Mouse (Mus musculus) neural tube, embryonic 14.5 days (tissue): Measurements from ENCODE around the gene Ubb. TPM values are rescaled to one million over a fixed set of nuclear protein-coding genes. Genes with fewer than 3 reads are reported as not detected.

Source experiments
- ATAC-seq: fragments of 200-750 bp; cut with Nextera tagmentation; 2 replicates; pipeline ENCODE4 v1.8.0; 2017; ENCODE audit warnings: low read depth, mild to moderate bottlenecking, moderate TSS enrichment, moderate library complexity
- H3K27ac ChIP-seq: fragments of 300-500 bp; sonication (generic); 2 replicates; pipeline ENCODE4 v1.5.1; 2014; ENCODE audit warnings: low read depth, mild to moderate bottlenecking, control low read depth, low read length, moderate library complexity, mixed read lengths
- H3K27me3 ChIP-seq: fragments of 300-500 bp; sonication (generic); 2 replicates; pipeline ENCODE4 v1.6.1; 2014; ENCODE audit warnings: low read length; ENCODE audit not compliant: control insufficient read depth, insufficient read depth
- H3K36me3 ChIP-seq: fragments of 300-500 bp; sonication (generic); 2 replicates; pipeline ENCODE4 v1.6.1; 2014; ENCODE audit warnings: low read length, mixed read lengths; ENCODE audit not compliant: control insufficient read depth, insufficient read depth
- H3K4me1 ChIP-seq: fragments of 300-500 bp; sonication (generic); 2 replicates; pipeline ENCODE4 v1.6.1; 2014; ENCODE audit warnings: low read length; ENCODE audit not compliant: control insufficient read depth, insufficient read depth
- H3K4me2 ChIP-seq: fragments of 300-500 bp; sonication (generic); 2 replicates; pipeline ENCODE4 v1.6.1; 2014; ENCODE audit warnings: mild to moderate bottlenecking, low read depth, low read length, control low read depth
- H3K4me3 ChIP-seq: fragments of 300-500 bp; sonication (generic); 2 replicates; pipeline ENCODE4 v1.5.1; 2014; ENCODE audit warnings: low read depth, low read length, control low read depth, mixed read lengths
- H3K9ac ChIP-seq: fragments of 300-500 bp; sonication (generic); replicated peaks from 2 replicates; pipeline ENCODE4 v1.6.1; 2014; ENCODE audit warnings: low read depth, mild to moderate bottlenecking, control low read depth, low read length, mixed read lengths
- H3K9me3 ChIP-seq: fragments of 300-500 bp; sonication (generic); 2 replicates; pipeline ENCODE4 v1.6.1; 2016; ENCODE audit warnings: low read length; ENCODE audit not compliant: control insufficient read depth
- WGBS: fragments of 180-500 bp; shearing (Covaris S2); extraction: QIAGEN DNeasy Blood & Tissue Kit; methylation state at CpG from one replicate; pipeline ENCODE4 v1.1.7; 2014; 5-methylcytosine and 5-hydroxymethylcytosine counted together
- polyA plus RNA-seq: library from polyadenylated mRNA; unstranded; fragments of >200 nt; fragmentation: Nextera tagmentation; extraction: Ambion mirVana; gene quantifications from 2 replicates; pipeline ENCODE4 v1.2.1, GENCODE M21; 2014

Ubb gene
- polyA plus RNA-seq, 1 experiment from 2014 or later, result 4,516 TPM

GRCm38 (mm10) chr11:62573959-62574702 lies 23.2 kb downstream of the Ubb start, which contains the start of gene Trpv2:
TSS of gene Trpv2 (plus strand) at chr11:62574486.
- Histone ChIP-seq H3K36me3 (no peaks in the 10 kb centered on the region), H3K4me2 (peak within 1 kb of the TSS; percentile 72), H3K4me1 (no peaks in the 10 kb centered on the region), H3K9ac (0 out of 2 replicates have a peak within 1 kb of the TSS, but pooled peaks have one; percentile 59), H3K27me3 (no peaks in the 10 kb centered on the region), H3K4me3 (peak within 1 kb of the TSS; percentile 47), H3K9me3 (no peaks in the 10 kb centered on the region), H3K27ac (no peak within 1 kb of the TSS)
- ATAC-seq, result no peak
- WGBS, result 87% methylated on average over 6 of the region's 6 CpGs

- Histone ChIP-seq H3K4me3 (no peak overlapping the region), H3K9ac (no peak overlapping the region), H3K36me3 (no peaks in the 10 kb centered on the region), H3K27me3 (no peaks in the 10 kb centered on the region), H3K4me1 (no peaks in the 10 kb centered on the region), H3K27ac (no peak overlapping the region), H3K9me3 (no peaks in the 10 kb centered on the region), H3K4me2 (no peak overlapping the region)
- no peak for ATAC-seq
- 91% methylated on average over 4 of the region's 4 CpGs for WGBS
Observed at GRCm38 (mm10) chr11:62574703-62575085, 23.7 kb downstream of the Ubb start.

- WGBS, result under 1% methylated on average over 9 of the region's 9 CpGs
- H3K4me1 ChIP-seq, result no peaks in the 10 kb centered on the region
- H3K9ac ChIP-seq, result peak overlapping the region; percentile 59
- no peaks in the 10 kb centered on the region for H3K9me3 ChIP-seq
- H3K36me3 ChIP-seq, result no peaks in the 10 kb centered on the region
- peak; percentile 66 for ATAC-seq
- H3K27me3 ChIP-seq, result no peaks in the 10 kb centered on the region
- H3K27ac ChIP-seq, result peak overlapping the region; percentile 52
- peak overlapping the region; percentile 72 for H3K4me2 ChIP-seq
- peak overlapping the region; percentile 47 for H3K4me3 ChIP-seq
Observed at GRCm38 (mm10) chr11:62575297-62575658, 24.3 kb downstream of the Ubb start.

- H3K9me3 ChIP-seq, result no peaks in the 10 kb centered on the region
- peak overlapping the region; percentile 72 for H3K4me2 ChIP-seq
- H3K4me1 ChIP-seq, result no peaks in the 10 kb centered on the region
- H3K27me3 ChIP-seq, result no peaks in the 10 kb centered on the region
- peak overlapping the region; percentile 47 for H3K4me3 ChIP-seq
- H3K36me3 ChIP-seq, result no peaks in the 10 kb centered on the region
- H3K9ac ChIP-seq, result peak overlapping the region; percentile 59
- peak overlapping the region; percentile 52 for H3K27ac ChIP-seq
- ATAC-seq, result peak; percentile 71
- 4% methylated on average over 27 of the region's 27 CpGs for WGBS
Observed at GRCm38 (mm10) chr11:62575659-62576438, 24.9 kb downstream of the Ubb start.

GRCm38 (mm10) chr11:62576530-62577152 lies 25.7 kb downstream of the Ubb start:
- 0 out of 2 replicates have a peak, but pooled peaks have one; percentile 1 for ATAC-seq
- no peaks in the 10 kb centered on the region for H3K27me3 ChIP-seq

GRCm38 (mm10) chr11:62583031-62583430 lies 32.1 kb downstream of the Ubb start:
- H3K4me2 ChIP-seq, result no peak overlapping the region
- H3K27ac ChIP-seq, result no peak overlapping the region
- WGBS, result 81% methylated on average over 6 of the region's 6 CpGs
- no peak overlapping the region for H3K4me3 ChIP-seq
- no peaks in the 10 kb centered on the region for H3K27me3 ChIP-seq
- no peaks in the 10 kb centered on the region for H3K4me1 ChIP-seq
- H3K9ac ChIP-seq, result no peak overlapping the region
- H3K36me3 ChIP-seq, result no peaks in the 10 kb centered on the region
- ATAC-seq, result no peak
- no peaks in the 10 kb centered on the region for H3K9me3 ChIP-seq

More at GRCm38 (mm10) chr11:62576530-62577152, 25.7 kb downstream of the Ubb start:
- peak overlapping the region; percentile 59; the same call in 1 of the 2 replicates for H3K9ac ChIP-seq
- H3K4me3 ChIP-seq, result peak overlapping the region; percentile 47
- peak overlapping the region; percentile 72 for H3K4me2 ChIP-seq
- WGBS, result 70% methylated on average over 16 of the region's 16 CpGs
- H3K9me3 ChIP-seq, result no peaks in the 10 kb centered on the region
- H3K27ac ChIP-seq, result no peak overlapping the region
- H3K4me1 ChIP-seq, result no peaks in the 10 kb centered on the region
- H3K36me3 ChIP-seq, result no peaks in the 10 kb centered on the region

GRCm38 (mm10) chr11:62584671-62585206 lies 33.8 kb downstream of the Ubb start:
- WGBS, result 82% methylated on average over 9 of the region's 9 CpGs
- Histone ChIP-seq H3K4me2 (no peak overlapping the region), H3K4me3 (no peak overlapping the region), H3K27me3 (no peaks in the 10 kb centered on the region), H3K27ac (no peak overlapping the region), H3K4me1 (no peaks in the 10 kb centered on the region), H3K36me3 (no peaks in the 10 kb centered on the region), H3K9me3 (no peaks in the 10 kb centered on the region), H3K9ac (no peak overlapping the region)
- no peak for ATAC-seq

GRCm38 (mm10) chr11:62587034-62587433 lies 36.1 kb downstream of the Ubb start:
- Histone ChIP-seq H3K27me3 (no peaks in the 10 kb centered on the region), H3K9ac (no peak overlapping the region), H3K27ac (no peak overlapping the region), H3K9me3 (no peaks in the 10 kb centered on the region), H3K36me3 (no peaks in the 10 kb centered on the region), H3K4me2 (no peak overlapping the region), H3K4me3 (no peak overlapping the region), H3K4me1 (no peaks in the 10 kb centered on the region)
- 90% methylated on average over 5 of the region's 5 CpGs for WGBS
- ATAC-seq, result no peak
